Mouse (Mus musculus) E14TG2a.4 (cell line): ENCODE data around the gene Rnf150.

Experiments
- CTCF ChIP-seq: conservative IDR thresholded peaks from 2 replicates; pipeline ENCODE4 v1.5.1; 2014; ENCODE audit warnings: low read length
- NANOG ChIP-seq: IDR thresholded peaks from 2 replicates; pipeline ENCODE4 v1.6.1; 2014; ENCODE audit warnings: borderline replicate concordance, low read length, mixed read lengths
- POU5F1 ChIP-seq: IDR thresholded peaks from 2 replicates; pipeline ENCODE4 v1.6.1; 2014; ENCODE audit warnings: low read length, borderline replicate concordance

- TF ChIP-seq CTCF, result no peak
- no peak for TF ChIP-seq POU5F1
- TF ChIP-seq NANOG, result no peak
These were observed 33.6 kb downstream of the Rnf150 start for GRCm38 (mm10) chr8:82896796-82897195.
